Mouse (Mus musculus): ENCODE data around the gene Gsx1.

Gene Gsx1

GRCm38 (mm10) chr5:147188571-147188975 lies at the start of gene Gsx1:
Gene Gsx1 (plus strand): TSS chr5:147188696.
- in situ Hi-C loops (cut with MboI, MseI), result no loop called here

- in situ Hi-C loops (cut with MboI, MseI), result no loop called here
Measured at GRCm38 (mm10) chr5:147147340-147147739, 41.2 kb upstream of the Gsx1 start.

DNA sequence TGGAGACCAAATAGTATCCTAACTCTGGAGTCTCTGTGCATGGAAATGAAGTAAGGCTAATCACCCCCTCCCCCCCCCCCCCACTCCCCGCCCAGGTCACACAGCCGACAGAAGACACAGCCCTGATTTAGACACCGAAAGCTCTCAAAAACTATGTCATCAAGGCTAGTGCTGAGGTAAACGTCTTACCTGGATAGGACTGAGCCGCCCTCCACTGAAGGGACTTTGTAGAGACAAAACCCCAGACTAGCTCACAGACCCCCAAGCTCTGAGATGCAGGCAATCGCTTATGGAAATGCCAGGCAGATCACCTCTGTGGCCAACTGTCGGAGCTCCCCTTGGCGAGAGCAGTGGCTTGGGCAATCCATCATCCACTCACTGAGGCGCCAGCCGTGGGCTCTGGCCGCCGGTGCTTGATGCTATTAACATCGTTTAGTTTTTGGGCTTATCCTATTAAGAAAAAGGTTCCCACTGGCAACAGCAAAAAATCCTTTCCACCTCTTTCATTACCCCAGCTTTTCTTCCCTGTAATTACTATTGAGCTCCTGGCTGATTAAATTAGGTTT lies 33.6 kb upstream of the Gsx1 start:
- in situ Hi-C loops (cut with MboI, MseI), result loop anchor here (10.0 kb wide), 1 partner anchor 1790 kb away; no protein-coding TSS in a partner anchor

- in situ Hi-C loops (cut with MboI, MseI), result loop anchor here (10.0 kb wide), 1 partner anchor 1789 kb away; no protein-coding TSS in a partner anchor
Measured at GRCm38 (mm10) chr5:147155449-147156133, 32.9 kb upstream of the Gsx1 start.

GRCm38 (mm10) chr5:147156376-147156775 lies 32.1 kb upstream of the Gsx1 start:
- in situ Hi-C loops (cut with MboI, MseI), result loop anchor here (10.0 kb wide), 1 partner anchor 1788 kb away; no protein-coding TSS in a partner anchor

DNA sequence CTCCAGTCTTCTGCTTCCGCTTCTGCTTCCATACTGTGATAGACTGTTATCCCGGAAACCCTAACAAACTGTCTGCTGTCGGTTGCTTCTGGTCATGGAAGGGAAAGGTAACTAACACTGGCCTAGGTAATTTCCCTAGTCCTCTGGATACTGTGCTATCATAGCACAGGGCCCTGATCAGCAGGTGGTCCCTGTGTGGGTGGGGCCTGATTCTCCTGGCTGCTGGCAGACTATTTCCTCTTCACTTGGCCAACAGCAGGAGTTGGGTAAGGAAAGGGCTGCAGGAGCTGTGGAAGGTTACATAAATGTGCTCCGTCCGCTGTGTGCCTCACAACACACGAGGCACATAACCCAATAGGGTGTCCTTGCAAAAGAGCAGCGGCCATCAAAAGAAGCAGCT lies 31.1 kb upstream of the Gsx1 start:
- in situ Hi-C loops (cut with MboI, MseI), result loop anchor here (10.0 kb wide), 1 partner anchor 1787 kb away; no protein-coding TSS in a partner anchor

DNA sequence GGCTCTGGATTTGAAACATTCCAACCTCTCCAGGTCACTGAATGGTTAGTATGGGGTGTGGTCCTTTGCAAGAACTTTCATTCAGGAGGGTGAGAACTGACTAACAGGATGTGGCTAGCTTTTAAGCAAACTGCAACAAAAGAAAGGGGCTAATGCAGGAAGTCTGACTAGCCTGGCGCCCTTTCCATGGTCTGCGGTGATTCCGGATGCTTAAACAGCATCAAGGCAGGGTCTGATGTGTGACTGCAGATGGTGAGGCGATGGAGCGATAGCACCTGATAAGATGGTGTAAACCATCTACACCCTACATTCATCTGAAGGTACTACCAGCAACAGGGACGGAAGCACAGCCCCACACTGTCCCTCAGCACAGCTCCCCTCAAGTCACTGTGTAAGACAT lies 29.2 kb upstream of the Gsx1 start:
- in situ Hi-C loops (cut with MboI, MseI), result loop anchor here (10.0 kb wide), 1 partner anchor 1785 kb away; no protein-coding TSS in a partner anchor

- in situ Hi-C loops (cut with MboI, MseI), result loop anchor here (10.0 kb wide), 1 partner anchor 1785 kb away; no protein-coding TSS in a partner anchor
Measured at GRCm38 (mm10) chr5:147159792-147160191, 28.7 kb upstream of the Gsx1 start.

DNA sequence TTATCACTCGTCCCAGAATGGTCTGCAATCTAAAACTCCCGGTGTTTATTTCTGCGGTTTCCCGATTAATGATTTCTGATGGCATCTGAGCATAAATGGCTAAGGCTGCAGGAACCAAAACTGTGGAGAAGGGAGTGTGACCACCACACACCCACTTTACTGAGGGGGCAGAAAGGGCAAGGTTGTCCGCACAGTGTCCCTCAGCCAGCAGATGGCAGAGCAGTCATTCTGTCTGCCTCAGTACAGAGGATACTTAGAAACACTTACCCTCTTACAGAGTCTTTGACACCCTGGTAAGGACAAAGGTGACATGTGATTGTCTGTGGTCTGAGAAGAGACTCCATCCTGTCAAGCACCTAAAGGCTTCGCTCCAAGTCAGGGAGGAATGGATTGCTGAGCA lies 23.4 kb upstream of the Gsx1 start:
- in situ Hi-C loops (cut with MboI, MseI), result no loop called here

GRCm38 (mm10) chr5:147170088-147170487 lies 18.4 kb upstream of the Gsx1 start:
- in situ Hi-C loops (cut with MboI, MseI), result no loop called here

GRCm38 (mm10) chr5:147174046-147174445 lies 14.4 kb upstream of the Gsx1 start:
- in situ Hi-C loops (cut with MboI, MseI), result no loop called here

DNA sequence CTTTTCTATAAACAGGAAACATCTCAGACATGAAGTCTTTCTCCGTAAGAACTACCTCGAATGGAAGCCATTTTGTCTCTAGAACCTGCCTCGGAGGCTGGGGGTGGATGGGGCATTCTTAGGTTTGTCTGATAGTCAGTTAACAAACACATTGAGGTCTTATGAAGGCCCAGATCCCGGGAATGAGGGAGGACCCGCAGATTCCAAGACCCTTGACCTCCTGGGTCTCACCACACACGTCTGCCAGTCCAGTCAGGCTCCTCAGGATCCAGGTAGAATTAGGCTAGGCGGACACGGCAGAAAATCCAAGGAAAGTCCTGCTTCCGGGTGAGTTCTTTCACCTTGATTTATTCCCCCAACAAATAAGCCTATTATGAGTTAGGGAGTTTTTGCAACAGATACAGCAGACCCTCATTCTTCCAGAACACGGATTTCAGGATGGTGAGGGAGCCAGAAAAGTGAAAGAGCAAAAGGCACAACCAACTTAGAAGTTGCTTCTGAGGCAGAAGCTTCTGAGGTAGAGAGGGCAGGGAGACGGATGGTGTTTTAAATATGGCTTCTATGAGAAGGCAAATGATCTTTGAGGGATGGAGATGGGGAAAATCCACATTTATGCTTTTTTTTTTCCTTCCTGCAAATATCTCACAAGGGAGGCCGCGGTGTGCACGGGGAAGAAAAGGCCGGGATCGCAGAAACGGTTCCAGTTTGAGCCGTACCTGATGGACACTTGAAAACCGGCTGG lies 3.2 kb upstream of the Gsx1 start:
- in situ Hi-C loops (cut with MboI, MseI), result no loop called here

DNA sequence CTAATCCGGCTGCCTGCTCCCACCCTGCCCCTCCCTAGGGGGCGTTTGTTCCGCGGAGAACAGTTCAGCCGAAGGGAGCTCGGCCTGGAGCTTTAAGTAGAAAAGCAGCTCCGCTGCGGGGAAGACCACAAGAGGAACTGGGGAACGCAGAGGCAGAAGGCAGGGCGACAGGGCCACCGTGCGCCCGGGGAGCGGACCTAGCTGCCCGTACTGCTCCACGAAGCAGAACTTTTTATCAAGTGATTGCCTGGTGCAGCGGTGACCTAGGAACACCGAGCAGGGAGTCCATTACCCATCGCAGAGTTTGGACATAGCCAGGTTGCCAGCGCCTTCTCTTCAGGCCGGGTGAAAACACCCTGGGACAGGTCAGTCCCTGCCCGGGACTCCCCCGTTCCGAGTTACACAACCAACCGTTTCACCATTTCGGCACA lies 2.5 kb upstream of the Gsx1 start:
- in situ Hi-C loops (cut with MboI, MseI), result no loop called here

DNA sequence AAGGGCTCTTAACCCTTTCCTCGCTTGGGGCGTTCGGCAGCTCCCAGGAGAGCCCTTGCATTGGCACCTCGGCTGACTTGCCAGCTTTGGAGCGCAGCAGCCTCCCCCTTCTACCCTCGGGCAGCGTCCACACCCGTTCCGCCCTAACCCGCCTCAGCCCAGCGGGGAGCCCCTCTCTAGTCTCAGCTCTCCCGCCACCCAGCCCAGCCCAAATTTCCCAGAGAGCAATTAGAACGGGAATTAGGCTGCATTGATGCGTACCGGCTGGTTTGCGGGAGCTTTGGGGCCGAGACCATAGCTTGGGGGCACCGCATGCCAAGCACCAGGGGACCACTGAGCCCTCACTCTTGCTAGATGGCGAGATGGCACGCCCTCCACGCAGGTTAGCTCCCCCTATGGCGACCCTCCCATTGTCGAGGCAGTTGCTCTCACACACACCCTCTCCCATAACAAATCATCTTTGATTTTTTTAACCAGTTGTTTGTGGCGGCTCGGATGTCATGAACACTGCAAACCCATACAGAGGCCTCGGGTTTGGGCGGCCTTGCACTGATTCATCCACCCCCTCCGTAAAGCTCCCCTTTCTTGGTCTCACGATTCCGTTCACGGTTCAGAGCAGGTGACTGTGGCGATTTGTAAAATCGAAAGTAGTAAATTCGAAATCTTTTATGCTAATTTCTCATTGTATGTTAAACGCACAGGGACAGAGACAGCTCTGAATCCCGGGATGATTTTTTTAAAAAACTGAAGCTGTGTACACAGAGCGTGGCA lies 1.5 kb upstream of the Gsx1 start:
- in situ Hi-C loops (cut with MboI, MseI), result no loop called here

- in situ Hi-C loops (cut with MboI, MseI), result no loop called here
Measured at GRCm38 (mm10) chr5:147187552-147188170, 835 bp upstream of the Gsx1 start.

GRCm38 (mm10) chr5:147189156-147189555 lies 660 bp downstream of the Gsx1 start:
- in situ Hi-C loops (cut with MboI, MseI), result no loop called here

- in situ Hi-C loops (cut with MboI, MseI), result no loop called here
Measured at GRCm38 (mm10) chr5:147189836-147190602, 1.5 kb downstream of the Gsx1 start.

DNA sequence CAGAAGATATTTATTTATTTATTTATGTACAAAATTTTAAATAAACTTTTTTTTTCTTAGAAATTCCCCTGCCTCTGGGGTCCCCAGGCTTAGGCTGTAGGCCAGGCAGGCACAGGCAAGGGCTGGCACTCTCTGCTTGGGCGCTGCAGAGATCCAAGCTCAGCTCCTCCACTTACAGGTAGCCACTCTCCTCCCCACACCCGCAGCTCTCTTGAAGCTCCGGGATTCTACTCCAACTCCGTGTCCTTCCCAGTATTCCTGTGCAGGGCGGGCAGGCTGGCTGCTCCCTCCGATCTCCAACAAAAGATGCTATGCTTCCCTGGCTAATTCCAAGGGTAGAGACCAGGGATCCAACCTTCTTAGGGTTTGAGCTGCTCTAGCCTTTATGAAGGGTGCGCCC lies 2.4 kb downstream of the Gsx1 start:
- in situ Hi-C loops (cut with MboI, MseI), result no loop called here

- in situ Hi-C loops (cut with MboI, MseI), result no loop called here
Measured at GRCm38 (mm10) chr5:147191801-147192575, 3.5 kb downstream of the Gsx1 start.

- in situ Hi-C loops (cut with MboI, MseI), result no loop called here
Measured at GRCm38 (mm10) chr5:147192576-147192960, 4.1 kb downstream of the Gsx1 start.
